Comparison of ENCODE assay signal across 29 mouse cellular contexts in genomic region chr6:72837756-72838155, GRCm38 (mm10).
"Had no signal": no experiment of that assay in that cellular context is flagged by ENCODE, and none has a peak within 500 bp of the region (broad histone marks: within the 10 kb centered on the region; RNA-seq: fewer than 3 reads in every experiment).

No protein-coding gene starts in this region.

- H3K4me1 ChIP-seq: heart, embryonic 15.5 days; hindbrain, embryonic 12.5 days; hindbrain, embryonic 13.5 days; hindbrain, embryonic 15.5 days; intestine, embryonic 15.5 days; kidney, embryonic 15.5 days had no signal

- DNase-seq: heart, postnatal 10 days; heart, postnatal 14 days; heart, postnatal 36 days; heart, postnatal 4 days; kidney, adult 11 months; kidney, adult 18-20 months; kidney, adult 2 months; kidney, adult 8-10 months; kidney, adult 9 months; kidney, postnatal 10 days; kidney, postnatal 14 days; kidney, postnatal 25 days; kidney, postnatal 36 days; kidney, postnatal 4 days; layer of hippocampus, adult 9-11 months; layer of hippocampus, postnatal 36 days had no signal

- H3K9me3 ChIP-seq: heart, embryonic 12.5 days; heart, embryonic 13.5 days; heart, embryonic 15.5 days; hindbrain, embryonic 12.5 days; hindbrain, embryonic 13.5 days; hindbrain, embryonic 15.5 days; intestine, embryonic 15.5 days; kidney, embryonic 15.5 days had no signal

- H3K27ac ChIP-seq: heart, embryonic 13.5 days; heart, embryonic 15.5 days; hindbrain, embryonic 12.5 days; hindbrain, embryonic 13.5 days; hindbrain, embryonic 14.5 days; hindbrain, embryonic 15.5 days; hindbrain, postnatal 0 days; intestine, embryonic 15.5 days; kidney, embryonic 15.5 days; kidney, postnatal 0 days; layer of hippocampus, adult 2 months; left cerebral cortex, adult 2 months had no signal

- H3K4me3 ChIP-seq: heart, embryonic 12.5 days; heart, embryonic 13.5 days; heart, embryonic 15.5 days; hindbrain, embryonic 12.5 days; hindbrain, embryonic 13.5 days; hindbrain, embryonic 15.5 days; intestine, embryonic 15.5 days; kidney, embryonic 15.5 days; layer of hippocampus, adult 2 months; left cerebral cortex, adult 2 months had no signal

- H3K27me3 ChIP-seq: heart, embryonic 12.5 days; heart, embryonic 13.5 days; heart, embryonic 15.5 days; hindbrain, embryonic 12.5 days; hindbrain, embryonic 13.5 days; hindbrain, embryonic 15.5 days; intestine, embryonic 15.5 days; kidney, embryonic 15.5 days had no signal
